Mouse (Mus musculus): ENCODE results near the gene Lgalsl. TPM values are rescaled to one million over a fixed set of nuclear protein-coding genes. Genes with fewer than 3 reads are reported as not detected.

Gene Lgalsl
- polyA plus RNA-seq, 1 experiment from 2014 or later, result 51.2 TPM

GRCm38 (mm10) chr11:20793676-20794075, 37.2 kb downstream of the Lgalsl start:
- H3K4me1 ChIP-seq (replicated peaks), result peaks cover 4% of the 10 kb centered on the region; the same call in 1 of the 2 replicates
- no peaks in the 10 kb centered on the region for H3K36me3 ChIP-seq
- no peaks in the 10 kb centered on the region for H3K9me3 ChIP-seq
- no peaks in the 10 kb centered on the region for H3K27me3 ChIP-seq
- H3K27ac ChIP-seq, result no peak overlapping the region
- WGBS, result 68% methylated on average over 4 of the region's 4 CpGs
- H3K9ac ChIP-seq, result no peak overlapping the region
- ATAC-seq (ENCODE audit: low FRiP score), result no peak
- no peak overlapping the region for H3K4me2 ChIP-seq
- H3K4me3 ChIP-seq, result no peak overlapping the region

- Histone ChIP-seq H3K4me3 (no peak overlapping the region), H3K4me2 (no peak overlapping the region), H3K27ac (no peak overlapping the region), H3K9ac (no peak overlapping the region), H3K4me1 (replicated peaks) (peaks cover 4% of the 10 kb centered on the region; the same call in 1 of the 2 replicates), H3K9me3 (no peaks in the 10 kb centered on the region), H3K36me3 (no peaks in the 10 kb centered on the region), H3K27me3 (no peaks in the 10 kb centered on the region)
- no peak for ATAC-seq (ENCODE audit: low FRiP score)
- WGBS, result 81% methylated on average over 3 of the region's 3 CpGs
These were observed 38.2 kb downstream of the Lgalsl start for GRCm38 (mm10) chr11:20792667-20793066.

GRCm38 (mm10) chr11:20791334-20791733, 39.5 kb downstream of the Lgalsl start:
- Histone ChIP-seq H3K9ac (no peak overlapping the region), H3K4me2 (no peak overlapping the region), H3K27ac (no peak overlapping the region), H3K27me3 (no peaks in the 10 kb centered on the region), H3K9me3 (no peaks in the 10 kb centered on the region), H3K4me1 (replicated peaks) (peaks cover 4% of the 10 kb centered on the region; the same call in 1 of the 2 replicates), H3K4me3 (no peak overlapping the region), H3K36me3 (no peaks in the 10 kb centered on the region)
- 78% methylated on average over 2 of the region's 2 CpGs for WGBS
- no peak for ATAC-seq (ENCODE audit: low FRiP score)

- H3K4me1 ChIP-seq (replicated peaks), result no peaks in the 10 kb centered on the region
- ATAC-seq (ENCODE audit: low FRiP score), result no peak
- 64% methylated on average over 1 of the region's 1 CpGs for WGBS
- H3K27ac ChIP-seq, result no peak overlapping the region
- H3K4me2 ChIP-seq, result no peak overlapping the region
- H3K36me3 ChIP-seq, result no peaks in the 10 kb centered on the region
- no peaks in the 10 kb centered on the region for H3K27me3 ChIP-seq
- H3K9ac ChIP-seq, result no peak overlapping the region
- no peak overlapping the region for H3K4me3 ChIP-seq
- H3K9me3 ChIP-seq, result 0 out of 2 replicates have a peak, but pooled peaks cover 4% of the 10 kb centered on the region
These were observed 41.8 kb downstream of the Lgalsl start for GRCm38 (mm10) chr11:20789015-20789414.

- ATAC-seq (ENCODE audit: low FRiP score), result no peak
- 81% methylated on average over 3 of the region's 3 CpGs for WGBS
- H3K27me3 ChIP-seq, result no peaks in the 10 kb centered on the region
- no peak overlapping the region for H3K27ac ChIP-seq
- no peak overlapping the region for H3K4me3 ChIP-seq
- 0 out of 2 replicates have a peak, but pooled peaks cover 4% of the 10 kb centered on the region for H3K9me3 ChIP-seq
- H3K9ac ChIP-seq, result no peak overlapping the region
- no peaks in the 10 kb centered on the region for H3K4me1 ChIP-seq (replicated peaks)
- no peaks in the 10 kb centered on the region for H3K36me3 ChIP-seq
- no peak overlapping the region for H3K4me2 ChIP-seq
These were observed 42.8 kb downstream of the Lgalsl start for GRCm38 (mm10) chr11:20788070-20788469.

- Histone ChIP-seq H3K4me1 (replicated peaks) (no peaks in the 10 kb centered on the region), H3K4me3 (no peak overlapping the region), H3K36me3 (no peaks in the 10 kb centered on the region), H3K4me2 (no peak overlapping the region), H3K27ac (no peak overlapping the region), H3K27me3 (no peaks in the 10 kb centered on the region), H3K9me3 (0 out of 2 replicates have a peak, but pooled peaks cover 4% of the 10 kb centered on the region), H3K9ac (no peak overlapping the region)
- WGBS, result 71% methylated on average over 2 of the region's 2 CpGs
- no peak for ATAC-seq (ENCODE audit: low FRiP score)
These were observed 44.7 kb downstream of the Lgalsl start for GRCm38 (mm10) chr11:20786191-20786590.

GRCm38 (mm10) chr11:20785186-20785585, 45.7 kb downstream of the Lgalsl start:
- Histone ChIP-seq H3K9me3 (0 out of 2 replicates have a peak, but pooled peaks cover 4% of the 10 kb centered on the region), H3K9ac (no peak overlapping the region), H3K4me3 (no peak overlapping the region), H3K27me3 (no peaks in the 10 kb centered on the region), H3K4me2 (no peak overlapping the region), H3K36me3 (no peaks in the 10 kb centered on the region), H3K27ac (no peak overlapping the region), H3K4me1 (replicated peaks) (no peaks in the 10 kb centered on the region)
- 80% methylated on average over 1 of the region's 1 CpGs for WGBS
- no peak for ATAC-seq (ENCODE audit: low FRiP score)

GRCm38 (mm10) chr11:20784776-20785175, 46.1 kb downstream of the Lgalsl start:
- Histone ChIP-seq H3K4me1 (replicated peaks) (no peaks in the 10 kb centered on the region), H3K9me3 (0 out of 2 replicates have a peak, but pooled peaks cover 4% of the 10 kb centered on the region), H3K27me3 (no peaks in the 10 kb centered on the region), H3K36me3 (no peaks in the 10 kb centered on the region), H3K9ac (no peak overlapping the region), H3K4me3 (no peak overlapping the region), H3K27ac (no peak overlapping the region), H3K4me2 (no peak overlapping the region)
- ATAC-seq (ENCODE audit: low FRiP score), result no peak
- WGBS, result 79% methylated on average over 6 of the region's 6 CpGs

- no peak overlapping the region for H3K9ac ChIP-seq
- 100% methylated on average over 1 of the region's 1 CpGs for WGBS
These were observed 47.4 kb downstream of the Lgalsl start for GRCm38 (mm10) chr11:20783467-20783866.

GRCm38 (mm10) chr11:20782620-20783019, 48.2 kb downstream of the Lgalsl start:
- ATAC-seq (ENCODE audit: low FRiP score), result no peak
- 0 out of 2 replicates have a peak, but pooled peaks cover 4% of the 10 kb centered on the region for H3K9me3 ChIP-seq
- H3K36me3 ChIP-seq, result no peaks in the 10 kb centered on the region
- no peak overlapping the region for H3K27ac ChIP-seq
- H3K4me3 ChIP-seq, result no peak overlapping the region
- H3K4me1 ChIP-seq (replicated peaks), result no peaks in the 10 kb centered on the region
- no peak overlapping the region for H3K4me2 ChIP-seq
- 75% methylated on average over 2 of the region's 2 CpGs for WGBS
- no peaks in the 10 kb centered on the region for H3K27me3 ChIP-seq
- no peak overlapping the region for H3K9ac ChIP-seq

More at GRCm38 (mm10) chr11:20783467-20783866, 47.4 kb downstream of the Lgalsl start:
- no peak overlapping the region for H3K4me2 ChIP-seq
- H3K36me3 ChIP-seq, result no peaks in the 10 kb centered on the region
- no peak for ATAC-seq (ENCODE audit: low FRiP score)
- no peak overlapping the region for H3K27ac ChIP-seq
- H3K27me3 ChIP-seq, result no peaks in the 10 kb centered on the region
- no peaks in the 10 kb centered on the region for H3K4me1 ChIP-seq (replicated peaks)
- H3K9me3 ChIP-seq, result 0 out of 2 replicates have a peak, but pooled peaks cover 4% of the 10 kb centered on the region
- H3K4me3 ChIP-seq, result no peak overlapping the region

- WGBS, result 86% methylated on average over 4 of the region's 4 CpGs
- Histone ChIP-seq H3K4me3 (no peak overlapping the region), H3K4me1 (replicated peaks) (no peaks in the 10 kb centered on the region), H3K9me3 (0 out of 2 replicates have a peak, but pooled peaks cover 4% of the 10 kb centered on the region), H3K27me3 (no peaks in the 10 kb centered on the region), H3K36me3 (no peaks in the 10 kb centered on the region), H3K27ac (no peak overlapping the region), H3K9ac (no peak overlapping the region), H3K4me2 (no peak overlapping the region)
- no peak for ATAC-seq (ENCODE audit: low FRiP score)
These were observed 50.5 kb downstream of the Lgalsl start for GRCm38 (mm10) chr11:20780312-20780711.

GRCm38 (mm10) chr11:20778861-20779563, 51.8 kb downstream of the Lgalsl start:
- ATAC-seq (ENCODE audit: low FRiP score), result no peak
- no peak overlapping the region for H3K27ac ChIP-seq
- H3K9ac ChIP-seq, result no peak overlapping the region
- WGBS, result 89% methylated on average over 3 of the region's 3 CpGs
- H3K4me1 ChIP-seq (replicated peaks), result no peaks in the 10 kb centered on the region
- no peaks in the 10 kb centered on the region for H3K27me3 ChIP-seq
- no peaks in the 10 kb centered on the region for H3K36me3 ChIP-seq
- no peaks in the 10 kb centered on the region for H3K9me3 ChIP-seq
- no peak overlapping the region for H3K4me3 ChIP-seq
- no peak overlapping the region for H3K4me2 ChIP-seq

- no peak for ATAC-seq (ENCODE audit: low FRiP score)
- WGBS, result 83% methylated on average over 1 of the region's 1 CpGs
- H3K9me3 ChIP-seq, result no peaks in the 10 kb centered on the region
These were observed 52.6 kb downstream of the Lgalsl start for GRCm38 (mm10) chr11:20778298-20778697.

More at GRCm38 (mm10) chr11:20778298-20778697, 52.6 kb downstream of the Lgalsl start:
- H3K4me2 ChIP-seq, result no peak overlapping the region
- H3K27me3 ChIP-seq, result no peaks in the 10 kb centered on the region
- H3K27ac ChIP-seq, result no peak overlapping the region
- no peaks in the 10 kb centered on the region for H3K4me1 ChIP-seq (replicated peaks)
- H3K4me3 ChIP-seq, result no peak overlapping the region
- no peak overlapping the region for H3K9ac ChIP-seq
- no peaks in the 10 kb centered on the region for H3K36me3 ChIP-seq
